Mouse (Mus musculus): ENCODE results near the gene Vmn1r1. TPM values are rescaled to one million over a fixed set of nuclear protein-coding genes. Genes with fewer than 3 reads are reported as not detected.
"Not testable (repeated sequence)": the region's sequence is repeated elsewhere in the genome, so short reads cannot be mapped to it uniquely, and the experiment has no call there.

Gene Vmn1r1
- polyA plus RNA-seq, 1 experiment from 2014 or later: not detected

- H3K4me2 ChIP-seq (ENCODE audit: low read depth, low read length); H3K27ac ChIP-seq (replicated peaks; ENCODE audit: low read depth, low read length); H3K9me3 ChIP-seq (ENCODE audit: control insufficient read depth, low read length); H3K4me3 ChIP-seq (ENCODE audit: low read depth, low read length); H3K36me3 ChIP-seq (ENCODE audit: control insufficient read depth, insufficient read depth, low read length); H3K4me1 ChIP-seq (ENCODE audit: control insufficient read depth, insufficient read depth, low read length); H3K27me3 ChIP-seq (replicated peaks; ENCODE audit: control insufficient read depth, insufficient read depth, low read length); H3K9ac ChIP-seq (ENCODE audit: low read depth, low read length); DNase-seq (ENCODE audit: low spot score); ATAC-seq (ENCODE audit: low read depth): not testable (repeated sequence)
- WGBS: 91% methylated on average over 19 of the region's 19 CpGs
Observed at GRCm38 (mm10) chr1:182176985-182177384, 12.7 kb upstream of the Vmn1r1 start.

- not testable (repeated sequence) for H3K27ac ChIP-seq (replicated peaks; ENCODE audit: low read depth, low read length); H3K9me3 ChIP-seq (ENCODE audit: control insufficient read depth, low read length); H3K4me3 ChIP-seq (ENCODE audit: low read depth, low read length); H3K36me3 ChIP-seq (ENCODE audit: control insufficient read depth, insufficient read depth, low read length); H3K4me2 ChIP-seq (ENCODE audit: low read depth, low read length); H3K27me3 ChIP-seq (replicated peaks; ENCODE audit: control insufficient read depth, insufficient read depth, low read length); ATAC-seq (ENCODE audit: low read depth); H3K9ac ChIP-seq (ENCODE audit: low read depth, low read length); H3K4me1 ChIP-seq (ENCODE audit: control insufficient read depth, insufficient read depth, low read length); DNase-seq (ENCODE audit: low spot score)
- 92% methylated on average over 6 of the region's 6 CpGs for whole genome bisulfite sequencing
Observed at GRCm38 (mm10) chr1:182170206-182170605, 5.9 kb upstream of the Vmn1r1 start.

- DNase-seq (ENCODE audit: low spot score) (no peak), ATAC-seq (ENCODE audit: low read depth) (no peak)
- H3K9ac ChIP-seq (ENCODE audit: low read depth, low read length): no peak overlapping the region
- no peak overlapping the region for H3K4me2 ChIP-seq (ENCODE audit: low read depth, low read length)
- no peaks in the 10 kb centered on the region for H3K27me3 ChIP-seq (replicated peaks; ENCODE audit: control insufficient read depth, insufficient read depth, low read length)
- no peaks in the 10 kb centered on the region for H3K36me3 ChIP-seq (ENCODE audit: control insufficient read depth, insufficient read depth, low read length)
- no peak overlapping the region for H3K27ac ChIP-seq (replicated peaks; ENCODE audit: low read depth, low read length)
- 42% methylated on average over 5 of the region's 5 CpGs for WGBS
- no peaks in the 10 kb centered on the region for H3K9me3 ChIP-seq (ENCODE audit: control insufficient read depth, low read length)
- no peak overlapping the region for H3K4me3 ChIP-seq (ENCODE audit: low read depth, low read length)
- H3K4me1 ChIP-seq (ENCODE audit: control insufficient read depth, insufficient read depth, low read length): no peaks in the 10 kb centered on the region
Observed at GRCm38 (mm10) chr1:182162951-182163350, 1.3 kb downstream of the Vmn1r1 start.

GRCm38 (mm10) chr1:182159575-182159974, 4.7 kb downstream of the Vmn1r1 start:
- no peak for ATAC-seq (ENCODE audit: low read depth)
- Histone ChIP-seq H3K9ac (ENCODE audit: low read depth, low read length) (no peak overlapping the region), H3K4me1 (ENCODE audit: control insufficient read depth, insufficient read depth, low read length) (no peaks in the 10 kb centered on the region), H3K27me3 (replicated peaks; ENCODE audit: control insufficient read depth, insufficient read depth, low read length) (no peaks in the 10 kb centered on the region), H3K9me3 (ENCODE audit: control insufficient read depth, low read length) (no peaks in the 10 kb centered on the region), H3K4me3 (ENCODE audit: low read depth, low read length) (no peak overlapping the region), H3K36me3 (ENCODE audit: control insufficient read depth, insufficient read depth, low read length) (no peaks in the 10 kb centered on the region), H3K4me2 (ENCODE audit: low read depth, low read length) (no peak overlapping the region), H3K27ac (replicated peaks; ENCODE audit: low read depth, low read length) (no peak overlapping the region)
- DNase-seq (ENCODE audit: low spot score): no peak
- WGBS: 87% methylated on average over 3 of the region's 3 CpGs

- ATAC-seq (ENCODE audit: low read depth): no peak
Observed at GRCm38 (mm10) chr1:182157734-182158133, 6.6 kb downstream of the Vmn1r1 start.

GRCm38 (mm10) chr1:182149966-182150365, 14.3 kb downstream of the Vmn1r1 start:
- no peaks in the 10 kb centered on the region for H3K27me3 ChIP-seq (replicated peaks; ENCODE audit: control insufficient read depth, insufficient read depth, low read length)
- no peak for DNase-seq (ENCODE audit: low spot score)
- no peak overlapping the region for H3K27ac ChIP-seq (replicated peaks; ENCODE audit: low read depth, low read length)
- no peaks in the 10 kb centered on the region for H3K36me3 ChIP-seq (ENCODE audit: control insufficient read depth, insufficient read depth, low read length)
- H3K4me1 ChIP-seq (ENCODE audit: control insufficient read depth, insufficient read depth, low read length): no peaks in the 10 kb centered on the region
- no peak overlapping the region for H3K4me2 ChIP-seq (ENCODE audit: low read depth, low read length)
- no peak overlapping the region for H3K4me3 ChIP-seq (ENCODE audit: low read depth, low read length)
- 96% methylated on average over 2 of the region's 2 CpGs for WGBS
- H3K9me3 ChIP-seq (ENCODE audit: control insufficient read depth, low read length): no peaks in the 10 kb centered on the region
- no peak for ATAC-seq (ENCODE audit: low read depth)
- H3K9ac ChIP-seq (ENCODE audit: low read depth, low read length): no peak overlapping the region

More at GRCm38 (mm10) chr1:182157734-182158133, 6.6 kb downstream of the Vmn1r1 start:
- Histone ChIP-seq H3K36me3 (ENCODE audit: control insufficient read depth, insufficient read depth, low read length) (no peaks in the 10 kb centered on the region), H3K27me3 (replicated peaks; ENCODE audit: control insufficient read depth, insufficient read depth, low read length) (no peaks in the 10 kb centered on the region), H3K9me3 (ENCODE audit: control insufficient read depth, low read length) (no peaks in the 10 kb centered on the region), H3K4me1 (ENCODE audit: control insufficient read depth, insufficient read depth, low read length) (no peaks in the 10 kb centered on the region), H3K27ac (replicated peaks; ENCODE audit: low read depth, low read length) (no peak overlapping the region), H3K9ac (ENCODE audit: low read depth, low read length) (no peak overlapping the region), H3K4me3 (ENCODE audit: low read depth, low read length) (no peak overlapping the region), H3K4me2 (ENCODE audit: low read depth, low read length) (no peak overlapping the region)
- WGBS: 66% methylated on average over 4 of the region's 4 CpGs
- no peak for DNase-seq (ENCODE audit: low spot score)

DNA sequence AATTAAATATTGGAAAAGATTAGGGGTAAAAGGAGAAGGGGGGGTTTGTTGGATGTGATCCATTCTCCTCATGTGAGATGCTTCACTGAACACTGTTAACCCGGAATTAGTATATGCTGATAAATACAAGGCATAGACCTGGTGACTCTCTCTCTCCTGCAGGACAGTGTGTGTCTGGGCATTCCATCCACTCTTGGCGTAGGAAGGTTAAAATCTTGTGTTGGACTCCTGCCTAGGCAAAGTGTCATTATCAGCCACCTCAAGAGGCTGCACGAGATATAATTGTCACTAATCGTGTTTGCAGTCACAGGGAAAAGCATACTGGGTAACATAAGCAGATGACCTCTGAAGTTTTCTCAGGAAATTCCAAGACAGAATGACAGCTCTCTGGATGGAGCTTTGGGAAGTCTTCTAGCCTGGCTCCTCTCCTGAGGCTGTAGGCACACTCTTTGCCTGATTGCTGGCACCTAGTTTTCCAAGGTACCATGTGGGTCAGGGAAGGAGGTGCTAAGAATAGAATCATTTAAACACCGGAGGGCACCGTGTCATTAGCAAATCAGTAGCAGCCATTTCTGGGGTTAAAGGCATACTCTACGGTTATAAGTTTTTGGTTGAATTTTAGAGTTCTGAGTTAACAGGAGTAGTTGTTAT, 15.3 kb downstream of the Vmn1r1 start:
- Histone ChIP-seq H3K9ac (ENCODE audit: low read depth, low read length) (no peak overlapping the region), H3K9me3 (ENCODE audit: control insufficient read depth, low read length) (no peaks in the 10 kb centered on the region), H3K4me3 (ENCODE audit: low read depth, low read length) (no peak overlapping the region), H3K4me1 (ENCODE audit: control insufficient read depth, insufficient read depth, low read length) (no peaks in the 10 kb centered on the region), H3K4me2 (ENCODE audit: low read depth, low read length) (no peak overlapping the region), H3K27ac (replicated peaks; ENCODE audit: low read depth, low read length) (no peak overlapping the region), H3K27me3 (replicated peaks; ENCODE audit: control insufficient read depth, insufficient read depth, low read length) (no peaks in the 10 kb centered on the region), H3K36me3 (ENCODE audit: control insufficient read depth, insufficient read depth, low read length) (no peaks in the 10 kb centered on the region)
- no peak for ATAC-seq (ENCODE audit: low read depth)
- DNase-seq (ENCODE audit: low spot score): no peak
- WGBS: 56% methylated on average over 7 of the region's 7 CpGs

- no peak for DNase-seq (ENCODE audit: low spot score)
- H3K4me1 ChIP-seq (ENCODE audit: control insufficient read depth, insufficient read depth, low read length): no peaks in the 10 kb centered on the region
- no peak overlapping the region for H3K27ac ChIP-seq (replicated peaks; ENCODE audit: low read depth, low read length)
- H3K9ac ChIP-seq (ENCODE audit: low read depth, low read length): no peak overlapping the region
- H3K27me3 ChIP-seq (replicated peaks; ENCODE audit: control insufficient read depth, insufficient read depth, low read length): no peaks in the 10 kb centered on the region
- no peaks in the 10 kb centered on the region for H3K9me3 ChIP-seq (ENCODE audit: control insufficient read depth, low read length)
- WGBS: 18% methylated on average over 5 of the region's 5 CpGs
- no peak overlapping the region for H3K4me2 ChIP-seq (ENCODE audit: low read depth, low read length)
- no peak overlapping the region for H3K4me3 ChIP-seq (ENCODE audit: low read depth, low read length)
- H3K36me3 ChIP-seq (ENCODE audit: control insufficient read depth, insufficient read depth, low read length): no peaks in the 10 kb centered on the region
- no peak for ATAC-seq (ENCODE audit: low read depth)
Observed at GRCm38 (mm10) chr1:182145546-182145945, 18.7 kb downstream of the Vmn1r1 start.

- DNase-seq (ENCODE audit: low spot score): no peak
- WGBS: 80% methylated on average over 8 of the region's 8 CpGs
Observed at GRCm38 (mm10) chr1:182143288-182143687, 21.0 kb downstream of the Vmn1r1 start.

More at GRCm38 (mm10) chr1:182143288-182143687, 21.0 kb downstream of the Vmn1r1 start:
- Histone ChIP-seq H3K4me3 (ENCODE audit: low read depth, low read length) (no peak overlapping the region), H3K4me2 (ENCODE audit: low read depth, low read length) (no peak overlapping the region), H3K27ac (replicated peaks; ENCODE audit: low read depth, low read length) (no peak overlapping the region), H3K9ac (ENCODE audit: low read depth, low read length) (no peak overlapping the region), H3K36me3 (ENCODE audit: control insufficient read depth, insufficient read depth, low read length) (no peaks in the 10 kb centered on the region), H3K27me3 (replicated peaks; ENCODE audit: control insufficient read depth, insufficient read depth, low read length) (no peaks in the 10 kb centered on the region), H3K4me1 (ENCODE audit: control insufficient read depth, insufficient read depth, low read length) (no peaks in the 10 kb centered on the region; the same call in 1 of the 2 replicates), H3K9me3 (ENCODE audit: control insufficient read depth, low read length) (no peaks in the 10 kb centered on the region)
- ATAC-seq (ENCODE audit: low read depth): no peak
